Mouse (Mus musculus): ENCODE measurements around the gene Ptf1a. TPM values are rescaled to one million over a fixed set of nuclear protein-coding genes. Genes with fewer than 3 reads are reported as not detected.

Ptf1a gene
- polyA plus RNA-seq (2015; fragmentation: Nextera tagmentation; extraction: Ambion mirVana): 0.24 and 0.36 TPM in 2 replicates

DNA sequence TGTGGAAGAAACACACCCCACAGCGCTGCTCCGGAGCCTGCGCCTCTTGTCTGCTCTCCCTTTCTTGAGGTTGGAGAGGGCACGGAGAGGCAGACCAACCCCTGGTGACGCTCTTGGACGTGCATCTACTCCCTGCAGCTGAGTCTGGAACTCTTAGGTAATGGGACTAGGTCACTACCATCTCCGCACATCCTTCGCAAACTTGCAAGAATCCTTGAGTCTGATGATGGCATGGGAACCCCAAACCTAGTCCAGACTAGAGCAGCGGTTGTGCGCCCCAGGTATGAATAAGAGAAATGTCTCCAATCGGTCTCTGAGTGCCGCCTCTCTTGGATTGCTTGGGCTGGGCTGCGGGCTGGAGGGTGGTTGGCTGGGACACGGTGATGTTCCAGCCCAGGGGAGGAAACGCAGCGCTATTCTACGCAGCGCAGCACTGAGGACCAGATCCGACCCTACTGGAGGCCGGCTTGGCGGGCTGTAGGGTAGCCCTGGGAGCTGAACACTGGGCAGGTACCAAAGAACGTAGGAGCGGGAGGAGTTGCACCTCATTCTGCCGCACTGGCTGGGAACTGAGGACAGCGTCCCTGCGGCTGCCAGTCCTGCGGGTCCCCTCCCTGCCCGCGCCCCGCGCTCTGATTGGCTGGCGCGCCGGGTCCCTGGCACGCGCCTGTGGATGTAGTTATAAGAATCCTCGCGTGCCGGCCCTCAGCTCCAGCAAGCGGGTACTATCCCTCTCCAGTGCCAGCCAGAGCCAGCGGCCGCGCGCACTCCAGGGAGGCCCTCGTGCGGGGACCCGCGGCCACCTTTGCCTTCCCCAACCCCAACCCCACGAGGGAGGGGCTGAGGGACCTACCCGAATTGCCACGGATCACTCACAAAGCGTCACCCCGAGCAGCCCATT, at the start of gene Ptf1a:
TSS of gene Ptf1a (plus strand) at position 733 of the 901 bp plus-strand sequence.
- H3K27ac ChIP-seq: no peak within 1 kb of the TSS
- WGBS: under 1% methylated on average over 52 of the region's 53 CpGs
- peak; percentile 81 for ATAC-seq
- peaks cover 28% of the 10 kb centered on the region for H3K4me1 ChIP-seq
- H3K9me3 ChIP-seq (replicated peaks): no peaks in the 10 kb centered on the region
- H3K27me3 ChIP-seq: peaks cover 99% of the 10 kb centered on the region
- no peaks in the 10 kb centered on the region for H3K36me3 ChIP-seq (ENCODE audit: poor library complexity, severe bottlenecking)
- peak within 1 kb of the TSS; percentile 63 for H3K4me2 ChIP-seq
- peak within 1 kb of the TSS; percentile 16; the same call in 1 of the 2 replicates for H3K9ac ChIP-seq
- peak within 1 kb of the TSS; percentile 39 for H3K4me3 ChIP-seq

GRCm38 (mm10) chr2:19405409-19405808, 40.1 kb upstream of the Ptf1a start:
- Histone ChIP-seq H3K4me3 (no peak overlapping the region), H3K9ac (no peak overlapping the region), H3K4me1 (no peaks in the 10 kb centered on the region), H3K4me2 (no peak overlapping the region), H3K27me3 (no peaks in the 10 kb centered on the region), H3K27ac (no peak overlapping the region), H3K36me3 (ENCODE audit: poor library complexity, severe bottlenecking) (no peaks in the 10 kb centered on the region), H3K9me3 (replicated peaks) (no peaks in the 10 kb centered on the region)
- ATAC-seq: no peak
- WGBS: 74% methylated on average over 5 of the region's 5 CpGs

GRCm38 (mm10) chr2:19406531-19406930, 38.9 kb upstream of the Ptf1a start:
- no peak overlapping the region for H3K4me2 ChIP-seq
- WGBS: 71% methylated on average over 3 of the region's 3 CpGs

DNA sequence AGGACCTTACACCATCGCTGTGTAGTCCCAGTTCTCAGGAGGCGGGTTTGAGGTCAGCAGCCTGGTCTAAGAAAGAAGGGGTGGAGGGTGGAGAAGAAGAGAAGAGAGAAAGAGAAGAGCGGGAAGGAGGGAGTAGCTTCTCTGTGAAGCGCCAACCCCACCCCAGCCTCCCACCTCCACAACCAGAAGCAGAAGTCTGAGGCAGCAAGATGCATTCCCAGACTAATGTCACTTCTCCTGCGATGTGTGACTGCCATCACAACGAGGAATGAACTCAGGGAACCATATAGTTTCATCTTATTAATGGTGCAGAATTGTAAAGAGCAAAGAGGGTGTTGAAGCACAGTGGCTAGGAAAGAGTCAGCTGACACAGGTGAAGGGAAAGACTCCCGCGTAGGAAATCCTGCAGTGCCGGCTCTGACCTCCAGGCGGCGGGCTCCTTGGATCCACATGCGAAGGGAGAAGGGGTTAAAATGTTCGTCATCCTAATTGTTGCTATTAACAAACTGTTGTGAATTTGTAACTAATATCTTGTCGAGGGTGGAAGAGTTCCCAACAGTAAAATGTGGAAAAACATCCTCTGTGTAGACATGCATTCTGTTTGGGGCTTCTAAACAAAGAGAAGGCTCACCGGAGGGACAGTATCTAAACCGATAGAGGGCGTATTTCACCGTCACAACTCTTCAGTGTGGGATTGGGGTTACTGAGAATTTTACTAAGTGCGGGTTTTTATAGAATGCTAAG, 31.1 kb upstream of the Ptf1a start:
- no peak overlapping the region for H3K9ac ChIP-seq
- peak; percentile 76 for ATAC-seq
- no peak overlapping the region for H3K27ac ChIP-seq
- peak overlapping the region; percentile 27 for H3K4me3 ChIP-seq
- H3K36me3 ChIP-seq (ENCODE audit: poor library complexity, severe bottlenecking): no peaks in the 10 kb centered on the region
- WGBS: 20% methylated on average over 19 of the region's 19 CpGs
- no peaks in the 10 kb centered on the region for H3K9me3 ChIP-seq (replicated peaks)
- peak overlapping the region; percentile 56 for H3K4me2 ChIP-seq
- H3K4me1 ChIP-seq: no peaks in the 10 kb centered on the region
- peaks cover 12% of the 10 kb centered on the region; the same call in 1 of the 2 replicates for H3K27me3 ChIP-seq

More at GRCm38 (mm10) chr2:19406531-19406930, 38.9 kb upstream of the Ptf1a start:
- Histone ChIP-seq H3K27ac (no peak overlapping the region), H3K4me3 (no peak overlapping the region), H3K9me3 (replicated peaks) (no peaks in the 10 kb centered on the region), H3K9ac (no peak overlapping the region), H3K27me3 (no peaks in the 10 kb centered on the region), H3K36me3 (ENCODE audit: poor library complexity, severe bottlenecking) (no peaks in the 10 kb centered on the region), H3K4me1 (no peaks in the 10 kb centered on the region)
- no peak for ATAC-seq

DNA sequence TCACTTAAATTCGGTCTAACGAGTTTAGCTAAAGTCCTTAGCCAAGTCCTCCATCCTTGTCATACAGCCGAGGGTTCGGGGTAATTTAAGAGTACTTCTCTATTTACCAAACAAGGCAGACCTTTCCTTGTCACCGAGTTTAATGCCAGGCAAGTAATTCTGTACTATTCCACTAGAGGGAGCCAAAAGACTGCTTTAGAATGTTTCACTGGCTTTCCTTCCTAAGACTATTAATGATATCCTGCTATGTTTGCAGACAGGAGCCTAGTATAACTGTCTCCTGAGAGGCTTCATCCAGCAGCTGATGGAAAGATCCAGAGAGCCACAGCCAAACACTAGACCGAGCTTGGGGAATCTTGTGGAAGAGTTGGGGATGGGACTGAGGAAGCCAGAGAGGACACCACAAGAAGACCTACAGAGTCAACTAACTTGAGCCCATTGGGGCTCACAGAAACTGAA, 30.4 kb upstream of the Ptf1a start:
- ATAC-seq: peak; percentile 76
- H3K4me3 ChIP-seq: peak overlapping the region; percentile 27
- H3K9ac ChIP-seq: no peak overlapping the region
- no peak overlapping the region for H3K27ac ChIP-seq
- H3K9me3 ChIP-seq (replicated peaks): no peaks in the 10 kb centered on the region
- H3K27me3 ChIP-seq: peaks cover 12% of the 10 kb centered on the region; the same call in 1 of the 2 replicates
- H3K36me3 ChIP-seq (ENCODE audit: poor library complexity, severe bottlenecking): no peaks in the 10 kb centered on the region
- no peaks in the 10 kb centered on the region for H3K4me1 ChIP-seq
- H3K4me2 ChIP-seq: peak overlapping the region; percentile 56
- 1% methylated on average over 6 of the region's 6 CpGs for WGBS

- Histone ChIP-seq H3K4me1 (no peaks in the 10 kb centered on the region), H3K4me2 (no peak overlapping the region), H3K4me3 (no peak overlapping the region), H3K9me3 (replicated peaks) (no peaks in the 10 kb centered on the region), H3K9ac (no peak overlapping the region), H3K27ac (no peak overlapping the region), H3K36me3 (ENCODE audit: poor library complexity, severe bottlenecking) (no peaks in the 10 kb centered on the region), H3K27me3 (peaks cover 12% of the 10 kb centered on the region; the same call in 1 of the 2 replicates)
- no peak for ATAC-seq
- WGBS: 71% methylated on average over 6 of the region's 6 CpGs
These were observed 29.4 kb upstream of the Ptf1a start for GRCm38 (mm10) chr2:19416066-19416465.

- H3K4me2 ChIP-seq: no peak overlapping the region
- H3K9me3 ChIP-seq (replicated peaks): no peaks in the 10 kb centered on the region
- H3K27me3 ChIP-seq: peaks cover 36% of the 10 kb centered on the region
- no peaks in the 10 kb centered on the region for H3K4me1 ChIP-seq
- no peak overlapping the region for H3K4me3 ChIP-seq
- 84% methylated on average over 1 of the region's 1 CpGs for WGBS
- no peak overlapping the region for H3K9ac ChIP-seq
- ATAC-seq: 0 out of 2 replicates have a peak, but pooled peaks have one; percentile 17
- H3K36me3 ChIP-seq (ENCODE audit: poor library complexity, severe bottlenecking): no peaks in the 10 kb centered on the region
- H3K27ac ChIP-seq: no peak overlapping the region
These were observed 25.6 kb upstream of the Ptf1a start for GRCm38 (mm10) chr2:19419686-19420345.

GRCm38 (mm10) chr2:19422226-19422625, 23.2 kb upstream of the Ptf1a start:
- Histone ChIP-seq H3K4me3 (no peak overlapping the region), H3K4me1 (no peaks in the 10 kb centered on the region), H3K4me2 (no peak overlapping the region), H3K9me3 (replicated peaks) (no peaks in the 10 kb centered on the region), H3K36me3 (ENCODE audit: poor library complexity, severe bottlenecking) (no peaks in the 10 kb centered on the region), H3K27me3 (peaks cover 44% of the 10 kb centered on the region), H3K9ac (no peak overlapping the region), H3K27ac (no peak overlapping the region)
- no peak for ATAC-seq

- Histone ChIP-seq H3K4me1 (no peaks in the 10 kb centered on the region), H3K9me3 (replicated peaks) (no peaks in the 10 kb centered on the region), H3K36me3 (ENCODE audit: poor library complexity, severe bottlenecking) (no peaks in the 10 kb centered on the region), H3K9ac (no peak overlapping the region), H3K4me3 (no peak overlapping the region), H3K27ac (no peak overlapping the region), H3K27me3 (peaks cover 50% of the 10 kb centered on the region), H3K4me2 (no peak overlapping the region)
- ATAC-seq: no peak
- 59% methylated on average over 6 of the region's 6 CpGs for WGBS
These were observed 22.4 kb upstream of the Ptf1a start for GRCm38 (mm10) chr2:19423086-19423485.

DNA sequence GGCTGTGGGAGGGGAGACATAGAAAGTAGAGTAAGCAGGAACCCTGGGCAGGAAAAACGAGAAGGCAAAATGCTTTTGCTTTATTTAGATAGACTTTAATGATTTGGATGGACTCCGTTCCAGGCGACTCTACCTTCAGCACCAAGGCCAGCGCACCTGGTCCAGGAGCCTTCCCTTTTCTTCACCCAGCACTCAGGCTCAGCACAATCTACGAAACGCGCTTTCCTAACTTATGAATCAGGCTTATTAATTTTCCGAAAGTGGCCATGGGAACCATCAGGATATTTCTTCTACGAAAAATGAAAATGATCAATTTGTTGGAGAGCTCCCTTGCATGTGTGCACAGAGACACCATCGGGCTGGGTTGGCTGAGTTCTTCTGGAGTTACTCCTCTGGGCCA, 16.4 kb upstream of the Ptf1a start:
- Histone ChIP-seq H3K9ac (no peak overlapping the region), H3K36me3 (ENCODE audit: poor library complexity, severe bottlenecking) (no peaks in the 10 kb centered on the region), H3K4me2 (no peak overlapping the region), H3K27ac (no peak overlapping the region), H3K9me3 (replicated peaks) (no peaks in the 10 kb centered on the region), H3K4me1 (peaks cover 23% of the 10 kb centered on the region), H3K27me3 (peaks cover 93% of the 10 kb centered on the region), H3K4me3 (no peak overlapping the region)
- 3% methylated on average over 10 of the region's 10 CpGs for WGBS
- ATAC-seq: no peak

GRCm38 (mm10) chr2:19429691-19430690, 15.5 kb upstream of the Ptf1a start:
- Histone ChIP-seq H3K9me3 (replicated peaks) (no peaks in the 10 kb centered on the region), H3K9ac (no peak overlapping the region), H3K27ac (no peak overlapping the region), H3K4me3 (peak overlapping the region; percentile 34), H3K4me2 (peak overlapping the region; percentile 59), H3K27me3 (peaks cover 93% of the 10 kb centered on the region), H3K4me1 (peaks cover 23% of the 10 kb centered on the region), H3K36me3 (ENCODE audit: poor library complexity, severe bottlenecking) (no peaks in the 10 kb centered on the region)
- 4% methylated on average over 31 of the region's 31 CpGs for WGBS
- no peak for ATAC-seq
